Mouse (Mus musculus): ENCODE results near the gene Prss42.

Prss42 gene

DNA sequence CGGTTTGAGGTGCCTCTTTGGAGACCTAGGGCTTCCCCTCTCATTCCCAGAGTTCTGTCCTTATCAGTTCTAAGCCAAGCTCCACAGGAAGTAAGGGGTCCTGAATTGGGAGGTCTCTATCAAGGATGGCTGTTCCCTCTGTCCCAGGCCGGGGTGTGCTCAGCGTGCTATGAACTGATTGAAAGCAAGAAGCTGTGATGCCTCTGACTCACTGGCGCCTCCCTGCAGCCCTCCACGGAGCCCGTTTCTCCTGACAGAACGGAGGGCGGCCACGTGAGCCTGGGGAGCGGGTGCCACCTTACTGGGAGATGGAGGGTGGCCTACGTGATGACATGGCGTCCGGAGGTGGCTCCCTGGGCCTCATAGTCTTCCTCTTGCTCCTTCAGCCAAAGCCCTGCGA is at the start of gene Prss42:
Prss42 (plus strand) TSS at position 301 of the 400 bp plus-strand sequence.
- no peak for DNase-seq (ENCODE audit: low read depth in 1 of 2, low spot score in 2 of 2)

DNA sequence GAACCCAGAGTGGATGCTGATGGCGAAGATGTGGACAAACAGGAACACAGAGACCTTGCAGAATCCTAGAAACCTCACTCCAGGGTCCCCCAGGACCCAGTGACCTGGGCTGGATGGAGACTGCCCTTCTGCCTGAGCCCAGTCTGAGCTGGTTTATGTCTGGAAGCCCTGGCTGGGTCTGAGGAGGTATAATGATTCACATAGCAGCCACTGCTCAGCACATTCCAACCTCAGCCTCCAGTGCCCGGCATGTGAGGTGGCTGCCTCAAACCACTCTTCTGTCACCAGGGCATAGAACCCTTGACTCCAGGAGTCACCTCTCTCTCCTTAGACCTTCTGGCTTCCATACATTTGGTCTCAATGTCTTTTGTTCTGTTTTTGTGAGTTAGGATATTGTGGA is 49.5 kb upstream of the Prss42 start:
- no peak for DNase-seq (ENCODE audit: low read depth in 1 of 2, low spot score in 2 of 2)

DNA sequence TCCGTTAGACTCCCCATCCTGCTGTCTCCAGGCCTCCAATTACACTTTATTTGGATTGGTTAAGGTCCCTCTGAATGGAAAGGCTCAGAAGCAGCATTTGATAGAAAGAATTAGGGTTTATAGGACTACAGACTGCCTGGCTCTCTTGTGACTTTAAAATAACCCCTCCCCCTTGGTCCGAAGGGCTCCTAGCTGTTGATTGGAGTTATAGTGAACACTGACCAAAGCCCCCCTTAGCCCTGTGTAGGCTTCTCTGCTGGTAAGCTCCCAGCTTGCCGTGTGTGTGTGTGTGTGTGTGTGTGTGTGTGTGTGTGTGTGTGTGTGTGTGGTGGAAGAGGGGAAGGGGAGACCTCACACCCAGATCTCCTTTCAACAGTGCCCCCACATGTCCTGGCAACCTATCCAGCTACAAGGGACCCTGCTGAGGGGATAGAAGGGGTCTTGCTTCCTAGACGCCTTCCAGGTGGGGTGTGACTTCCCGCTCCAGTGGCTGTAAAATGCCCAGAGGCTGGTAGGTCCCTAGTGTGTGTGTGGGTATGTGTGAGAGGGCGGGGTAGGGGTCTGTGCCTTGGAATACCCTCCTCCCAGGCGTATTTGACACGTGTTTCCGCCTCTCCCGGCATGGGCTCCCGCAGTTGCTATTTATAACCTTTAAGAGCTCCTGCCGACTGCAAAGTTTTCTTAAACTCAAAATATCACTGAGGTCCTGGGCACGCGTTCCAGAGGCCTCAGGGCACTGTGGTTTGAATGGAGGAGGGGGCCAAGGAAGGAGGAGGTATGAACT is 47.4 kb upstream of the Prss42 start:
- no peak for DNase-seq (ENCODE audit: low read depth in 1 of 2, low spot score in 2 of 2)

DNA sequence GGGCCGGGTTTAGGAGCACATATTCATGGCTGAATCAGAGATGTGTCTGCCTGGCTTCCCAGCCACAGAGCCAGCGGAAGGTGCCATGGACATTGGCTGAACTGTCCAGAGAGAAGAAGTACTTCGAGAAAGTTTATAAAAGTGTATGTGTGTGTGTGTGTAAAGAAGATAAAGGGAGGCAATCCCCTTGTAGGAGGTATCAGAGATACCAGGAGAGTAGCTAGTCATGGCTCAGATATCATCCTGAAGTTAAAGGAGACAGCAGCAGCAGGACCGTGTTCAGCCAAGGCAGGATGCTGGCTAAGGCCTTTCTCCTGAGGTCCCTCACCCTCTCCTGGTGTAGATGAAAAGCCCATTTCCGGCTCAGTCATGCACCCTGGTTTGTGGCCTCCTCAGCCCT is 46.6 kb upstream of the Prss42 start:
- no peak for DNase-seq (ENCODE audit: low read depth in 1 of 2, low spot score in 2 of 2)

DNA sequence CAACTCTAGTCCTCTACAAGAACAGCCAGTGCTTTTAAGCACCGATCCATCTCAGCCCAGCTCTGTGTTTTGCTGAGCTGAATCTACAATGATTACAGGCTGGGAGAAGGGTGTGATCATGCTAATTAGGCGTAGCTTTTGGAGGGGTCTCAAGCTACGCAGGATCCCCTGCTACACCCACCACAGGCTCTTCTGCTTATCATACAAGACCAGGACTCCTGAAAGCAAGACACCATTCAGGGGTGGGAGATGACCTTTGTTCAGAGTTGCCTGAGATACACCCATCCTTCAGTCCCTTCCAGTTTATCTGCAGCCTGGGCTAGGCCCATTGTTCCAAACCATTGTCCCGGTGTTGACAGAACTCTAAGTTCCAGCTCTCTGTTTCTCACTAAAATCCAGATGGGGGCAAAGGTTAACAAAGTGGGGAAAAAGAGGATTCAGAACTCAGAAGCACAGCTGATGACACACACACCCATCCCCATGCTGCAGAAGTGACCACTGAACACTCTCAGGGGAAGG is 45.0 kb upstream of the Prss42 start:
- DNase-seq (ENCODE audit: low read depth in 1 of 2, low spot score in 2 of 2): no peak

DNA sequence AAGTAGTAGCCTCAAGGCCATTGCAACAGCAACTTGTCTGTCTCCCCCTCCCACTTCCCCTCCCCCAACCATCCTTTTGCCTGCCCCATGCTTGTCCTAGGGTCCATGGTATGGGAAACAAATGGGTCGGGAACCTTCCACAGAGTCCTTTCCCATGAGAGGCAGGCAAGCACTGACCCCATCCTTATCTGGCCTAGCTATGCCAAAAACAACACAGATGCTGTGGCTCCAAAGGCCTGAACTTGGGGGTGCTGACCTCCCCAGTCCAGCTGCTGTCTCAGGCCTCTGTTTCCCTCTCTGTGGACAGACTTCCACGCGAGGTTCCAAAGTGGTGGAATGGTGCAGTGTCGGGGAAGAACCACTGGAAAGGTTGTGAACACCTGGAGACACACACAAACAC is 44.2 kb upstream of the Prss42 start:
- DNase-seq (ENCODE audit: low read depth in 1 of 2, low spot score in 2 of 2): no peak

DNA sequence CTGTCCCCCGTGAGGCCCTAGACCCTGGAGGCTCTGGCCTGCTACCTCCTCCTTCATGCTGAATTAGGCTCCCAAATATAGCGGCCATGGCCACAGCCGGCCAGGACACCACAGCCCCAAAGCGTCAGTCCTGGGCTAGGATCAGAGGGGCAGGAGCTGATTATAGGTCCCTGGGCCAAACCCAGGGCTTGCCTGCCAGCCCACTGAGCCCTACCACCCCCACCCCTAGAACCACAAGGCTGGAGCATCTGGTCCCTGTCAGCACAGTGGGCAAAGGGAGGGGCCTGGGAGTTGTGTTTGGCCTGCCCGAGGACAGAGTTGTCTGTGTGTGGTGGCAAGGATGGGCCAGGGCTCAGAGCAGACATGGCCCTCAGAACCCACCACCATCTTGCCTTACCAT is 40.1 kb upstream of the Prss42 start:
- no peak for DNase-seq (ENCODE audit: low read depth in 1 of 2, low spot score in 2 of 2)

DNA sequence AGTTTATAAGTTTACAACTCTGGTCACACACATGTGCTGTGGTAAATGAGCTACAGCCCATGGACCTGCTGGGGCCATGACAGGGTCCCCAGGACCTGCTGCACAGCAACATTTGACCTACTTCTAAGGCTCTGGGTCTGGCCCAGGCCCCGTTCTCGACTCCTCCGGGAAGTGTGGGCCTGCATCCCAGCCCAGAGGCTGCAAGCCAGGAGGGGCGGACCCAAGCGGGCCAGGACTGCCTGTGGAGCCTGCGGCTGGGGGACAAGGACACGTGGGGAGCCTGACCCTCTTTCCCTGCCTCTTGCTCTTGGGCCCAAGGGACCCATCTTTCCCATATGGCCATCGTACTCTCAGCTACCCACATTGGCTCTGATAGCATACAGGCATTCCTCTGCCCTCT is 39.4 kb upstream of the Prss42 start:
- no peak for DNase-seq (ENCODE audit: low read depth in 1 of 2, low spot score in 2 of 2)

DNA sequence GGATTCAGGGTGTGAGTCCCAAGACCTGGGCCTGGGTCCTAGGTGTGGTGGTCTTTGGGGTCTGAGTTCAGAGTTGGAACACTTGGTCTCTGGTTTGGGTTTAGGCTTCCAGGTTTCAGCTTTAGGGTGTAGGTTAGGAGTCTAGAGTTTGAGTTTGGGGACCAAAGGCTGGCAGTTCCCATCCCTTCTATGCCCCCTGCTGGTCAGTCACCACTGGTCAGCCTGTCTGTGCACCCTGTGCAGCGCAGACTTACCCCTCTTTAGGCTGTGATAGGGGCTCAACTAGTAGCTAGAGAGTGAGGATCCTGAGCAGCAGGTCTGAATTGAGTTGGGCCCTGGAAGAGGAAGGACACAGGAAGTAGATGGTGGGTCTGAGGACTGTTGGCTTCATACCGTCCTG is 38.7 kb upstream of the Prss42 start:
- DNase-seq (ENCODE audit: low read depth in 1 of 2, low spot score in 2 of 2): peak in 1 of 2 experiments; percentile 24

DNA sequence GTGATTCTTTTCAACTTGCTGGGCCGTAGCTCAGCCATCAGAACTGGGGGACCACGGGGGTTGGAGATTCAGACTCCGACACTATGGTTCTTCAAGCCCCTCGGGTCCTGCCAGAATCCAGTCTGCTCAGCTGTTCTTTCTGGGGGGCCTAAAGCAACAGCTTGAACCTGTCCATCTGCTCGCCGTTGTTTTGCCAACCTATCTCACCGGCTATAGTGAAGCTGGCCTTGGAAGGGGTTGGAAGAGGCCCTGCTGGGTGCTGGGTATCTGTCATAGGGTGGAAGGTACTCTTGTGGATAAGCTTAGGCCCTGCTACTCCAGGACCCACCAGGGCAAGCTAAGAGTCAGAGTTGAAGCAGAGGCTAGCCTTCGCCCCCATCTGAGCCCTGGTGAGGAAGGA is 37.1 kb upstream of the Prss42 start:
- DNase-seq (ENCODE audit: low read depth in 1 of 2, low spot score in 2 of 2): no peak

DNA sequence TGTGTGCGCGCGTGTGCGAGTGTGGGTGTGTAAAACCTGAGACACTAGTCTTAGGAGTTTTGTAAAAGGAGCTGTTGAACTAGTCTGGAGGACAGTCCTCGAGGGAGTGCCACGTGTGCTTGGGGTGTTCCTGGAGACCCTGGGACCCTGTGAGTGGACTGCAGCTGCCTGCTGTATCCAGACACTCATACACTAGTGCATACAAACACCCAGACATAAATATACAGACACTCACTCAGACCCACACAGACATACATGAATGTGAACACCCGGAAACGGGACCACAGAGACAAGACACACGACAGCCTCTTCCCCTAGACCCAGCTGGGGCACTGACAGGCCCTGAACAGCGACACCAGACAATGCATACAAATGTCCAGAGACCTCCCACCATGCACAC is 35.2 kb upstream of the Prss42 start:
- no peak for DNase-seq (ENCODE audit: low read depth in 1 of 2, low spot score in 2 of 2)

DNA sequence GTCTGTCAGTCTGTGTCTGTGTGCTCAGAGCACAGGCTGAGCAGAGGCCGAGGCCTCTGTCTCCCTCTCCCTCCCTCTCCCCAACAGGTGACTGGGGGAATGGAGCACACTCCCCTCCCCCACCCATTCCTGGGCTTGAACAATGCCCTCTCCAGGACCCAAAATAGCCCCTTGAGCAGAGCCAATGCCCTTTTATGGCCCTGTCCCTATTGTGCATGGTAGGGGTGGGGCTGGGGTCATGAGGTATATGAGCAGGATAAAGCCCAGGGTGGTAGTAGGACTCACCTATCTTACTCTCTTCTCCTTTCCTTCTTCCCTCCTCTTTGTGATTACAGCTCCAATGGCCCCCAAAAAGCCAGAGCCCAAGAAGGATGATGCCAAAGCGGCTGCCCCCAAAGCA is 34.6 kb upstream of the Prss42 start:
- no peak for DNase-seq (ENCODE audit: low read depth in 1 of 2, low spot score in 2 of 2)

DNA sequence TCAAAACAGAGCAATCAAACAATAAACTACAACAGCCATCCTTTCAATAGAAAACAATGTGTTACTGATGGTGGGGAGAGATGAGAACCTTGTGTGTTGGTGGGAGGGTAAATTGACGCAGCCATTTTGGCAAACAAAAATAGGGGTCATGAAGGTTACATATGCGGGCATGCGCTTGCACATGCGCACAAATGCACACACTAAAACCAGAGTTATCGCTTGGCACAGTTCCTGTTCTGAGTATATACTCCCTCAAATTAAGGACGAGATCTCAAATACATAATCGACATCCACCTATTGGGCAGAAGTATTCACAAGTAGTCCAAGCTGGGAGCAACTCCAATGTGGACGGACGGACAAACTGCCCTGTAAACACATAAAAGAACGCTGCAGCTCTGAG is 25.6 kb upstream of the Prss42 start:
- DNase-seq (ENCODE audit: low read depth in 1 of 2, low spot score in 2 of 2): no peak

DNA sequence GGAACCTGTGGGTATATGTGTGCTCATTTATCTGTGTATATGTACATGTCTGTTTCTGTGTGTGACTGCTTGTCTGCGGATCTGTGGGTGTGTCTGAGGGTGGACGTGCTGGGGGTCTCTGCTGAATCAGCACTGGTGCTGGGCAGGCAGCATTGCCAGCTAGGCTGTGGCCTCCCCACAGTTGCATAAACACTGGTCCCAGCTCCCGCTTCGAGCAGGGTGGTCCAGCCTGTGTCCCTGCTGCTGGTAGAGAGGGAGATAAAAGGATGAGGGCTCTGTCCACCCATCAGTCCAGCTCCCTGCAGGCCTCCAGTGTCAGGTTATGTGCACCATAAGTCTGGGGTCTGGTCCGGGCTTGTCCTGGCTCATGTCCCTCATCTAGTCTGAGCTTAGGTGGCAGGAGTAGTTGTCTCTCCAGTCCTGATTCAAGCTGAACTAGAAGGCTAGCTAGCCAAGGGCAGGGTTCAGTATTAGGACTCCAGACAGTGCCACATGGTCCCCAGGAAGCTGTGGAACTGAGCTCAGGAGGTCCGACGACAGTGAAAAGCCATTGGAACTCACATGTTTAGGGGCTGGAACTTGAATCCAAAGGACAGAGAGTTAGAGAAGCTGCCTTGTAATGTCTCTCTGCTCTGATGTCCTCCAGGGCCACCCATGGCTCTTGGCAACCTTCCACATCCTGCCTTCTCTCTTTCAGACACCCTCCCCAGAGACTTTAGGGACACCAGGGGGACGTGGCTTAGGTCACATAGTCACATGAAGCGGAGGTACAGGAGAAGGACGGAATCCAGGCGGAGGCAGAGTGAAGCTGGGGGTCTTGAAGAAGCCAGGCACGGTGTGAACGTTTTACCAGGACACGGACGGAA is 23.3 kb upstream of the Prss42 start:
- DNase-seq (ENCODE audit: low read depth in 1 of 2, low spot score in 2 of 2): no peak

DNA sequence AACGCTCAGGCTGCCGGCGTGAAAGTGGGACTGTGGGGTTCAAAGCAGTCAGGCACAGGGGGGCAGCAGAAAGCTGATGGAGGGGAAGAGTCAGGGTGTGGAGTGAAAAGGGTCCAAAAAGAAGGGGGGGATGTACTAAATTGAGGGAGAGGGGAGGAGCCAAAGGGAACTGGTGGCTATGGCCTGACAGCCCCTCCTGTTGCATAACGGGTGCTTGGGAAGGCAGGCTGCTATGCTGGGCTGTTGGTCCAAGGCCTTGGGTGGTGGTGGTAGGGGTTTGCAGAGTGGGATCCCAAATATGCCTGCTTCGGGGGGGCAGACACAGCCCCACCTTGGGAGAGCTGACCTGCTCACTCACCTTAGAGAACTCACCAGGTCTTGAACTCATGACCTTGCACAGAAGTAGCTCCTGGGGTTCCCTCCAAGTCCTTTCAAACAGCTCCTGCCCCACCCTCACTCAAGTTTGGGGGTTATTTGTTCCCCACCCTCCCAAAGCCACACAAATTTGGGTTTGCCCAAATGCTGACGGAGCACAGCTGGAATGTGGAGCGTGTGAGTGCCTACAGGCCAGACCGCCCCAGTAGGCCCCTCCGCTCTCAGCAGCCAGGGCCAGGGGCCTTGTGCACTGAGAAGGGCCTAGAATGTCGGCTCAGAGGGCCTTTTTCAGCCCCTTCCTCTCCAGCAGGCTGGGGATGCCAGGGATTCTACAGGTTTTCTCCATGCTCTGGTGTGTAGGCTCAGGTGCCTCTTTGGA is 22.5 kb upstream of the Prss42 start:
- no peak for DNase-seq (ENCODE audit: low read depth in 1 of 2, low spot score in 2 of 2)

DNA sequence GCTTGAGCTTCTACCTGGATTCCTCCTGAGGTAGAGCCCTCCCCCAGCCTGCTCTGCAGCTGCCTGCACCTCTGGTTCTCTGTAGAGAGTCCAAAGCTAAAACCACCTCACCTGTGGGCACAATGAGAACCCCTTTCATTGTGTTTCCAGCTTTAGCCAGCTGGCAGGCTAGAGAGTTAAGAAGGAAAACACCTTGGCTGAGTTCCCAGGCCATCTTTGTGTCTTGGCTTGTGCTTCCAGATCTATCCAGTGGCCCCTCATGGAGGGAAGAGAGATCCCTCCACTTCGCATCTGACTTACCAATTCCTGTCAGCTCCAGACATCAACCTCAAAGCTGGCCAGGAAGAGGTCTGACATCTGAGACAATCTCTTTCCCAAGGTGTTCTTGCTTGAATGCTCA is 19.9 kb upstream of the Prss42 start:
- no peak for DNase-seq (ENCODE audit: low read depth in 1 of 2, low spot score in 2 of 2)

DNA sequence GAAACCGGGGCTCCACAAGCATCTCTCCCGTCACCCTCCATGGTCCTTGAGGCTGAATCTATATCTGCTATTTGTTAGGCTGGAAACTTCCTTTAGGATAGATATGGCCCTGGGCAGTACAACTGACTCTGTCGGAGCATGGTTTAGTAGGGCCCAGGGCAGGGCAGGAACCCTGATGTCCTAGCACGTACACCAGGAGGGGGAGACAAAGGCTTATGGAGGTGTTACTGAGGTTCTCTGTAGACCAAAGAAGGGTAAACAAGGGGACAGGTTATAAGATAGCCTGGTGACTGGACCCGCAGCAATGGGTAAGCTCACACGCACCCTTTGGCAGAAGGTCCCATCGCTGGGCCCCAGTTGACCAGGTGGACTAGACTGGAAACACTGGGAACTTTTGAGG is 19.4 kb upstream of the Prss42 start:
- no peak for DNase-seq (ENCODE audit: low read depth in 1 of 2, low spot score in 2 of 2)

DNA sequence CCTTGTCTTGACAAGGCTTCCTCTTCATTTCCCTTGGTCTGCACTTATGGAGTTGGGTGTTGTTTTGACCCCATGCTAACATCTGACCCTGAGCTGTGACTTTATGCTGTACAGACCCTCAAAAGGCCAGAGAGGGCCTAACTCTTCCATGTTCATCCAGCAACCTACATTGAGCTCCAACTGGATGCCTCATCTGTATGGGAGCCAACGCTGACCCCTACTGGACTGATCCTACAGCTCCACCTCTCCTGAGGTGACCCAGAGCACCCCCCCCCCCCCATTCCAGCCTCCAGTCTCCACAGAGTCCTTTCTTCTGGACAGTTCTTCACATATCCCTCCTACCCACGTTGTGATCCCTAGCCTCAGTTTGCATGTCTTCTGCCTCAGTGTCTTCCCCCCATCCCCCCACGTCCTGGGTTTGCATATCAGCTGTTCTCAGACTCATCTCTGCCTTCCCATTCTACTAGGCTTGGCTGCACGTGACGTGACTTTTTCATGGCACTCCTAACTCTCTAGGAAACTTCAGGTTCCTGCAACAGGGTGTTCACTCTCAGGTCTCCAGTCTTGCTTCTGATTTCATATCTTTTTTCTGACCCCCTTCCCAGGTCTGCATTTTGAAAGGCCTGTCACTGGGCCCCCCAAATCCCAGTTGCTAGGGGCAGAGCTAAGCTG is 18.6 kb upstream of the Prss42 start:
- no peak for DNase-seq (ENCODE audit: low read depth in 1 of 2, low spot score in 2 of 2)

DNA sequence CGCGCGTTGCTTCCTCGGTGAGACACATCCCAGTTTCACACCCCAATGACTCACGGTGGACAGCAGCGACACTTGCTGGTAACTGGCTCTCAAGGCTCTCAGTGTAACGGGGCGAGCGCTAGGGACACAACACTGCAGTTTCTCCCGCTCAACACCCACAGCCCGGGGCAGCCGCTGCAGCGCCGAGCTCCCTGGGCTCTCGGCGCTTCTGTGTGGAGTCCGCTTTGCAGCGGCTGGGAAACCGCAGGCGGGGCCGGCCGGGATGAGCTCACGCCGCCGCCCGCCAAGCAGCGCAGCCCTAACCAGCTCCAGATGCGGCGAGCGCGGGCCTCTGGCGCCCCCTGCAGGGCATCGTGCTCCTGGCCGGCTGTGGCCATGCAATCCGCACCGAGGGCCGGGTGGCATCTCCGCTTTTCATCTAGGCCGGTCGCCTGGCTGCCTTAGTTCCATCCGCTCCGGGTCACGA is 16.7 kb upstream of the Prss42 start:
- peak; percentile 73 to 87 for DNase-seq (ENCODE audit: low read depth in 1 of 2, low spot score in 2 of 2)

DNA sequence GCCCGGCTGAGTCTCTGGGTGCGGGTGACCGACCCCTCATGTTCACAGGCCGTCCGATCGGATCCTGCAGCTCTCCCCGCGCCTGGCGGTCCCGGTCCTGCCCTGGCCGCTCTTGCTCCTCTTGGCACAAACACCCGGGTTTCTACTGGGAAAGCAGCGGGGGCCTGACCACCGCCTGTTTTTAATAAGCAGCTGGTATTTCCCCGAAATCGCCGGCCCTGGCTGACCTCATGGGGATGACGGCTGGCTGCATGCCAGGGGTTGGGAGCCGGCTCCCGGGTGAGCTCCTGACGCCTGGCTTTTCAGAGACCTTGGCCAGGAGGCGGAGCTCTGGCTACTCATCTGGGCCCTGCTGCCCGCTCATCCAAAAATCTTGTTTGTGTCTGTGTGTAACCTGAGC is 16.2 kb upstream of the Prss42 start:
- DNase-seq (ENCODE audit: low read depth in 1 of 2, low spot score in 2 of 2): no peak

DNA sequence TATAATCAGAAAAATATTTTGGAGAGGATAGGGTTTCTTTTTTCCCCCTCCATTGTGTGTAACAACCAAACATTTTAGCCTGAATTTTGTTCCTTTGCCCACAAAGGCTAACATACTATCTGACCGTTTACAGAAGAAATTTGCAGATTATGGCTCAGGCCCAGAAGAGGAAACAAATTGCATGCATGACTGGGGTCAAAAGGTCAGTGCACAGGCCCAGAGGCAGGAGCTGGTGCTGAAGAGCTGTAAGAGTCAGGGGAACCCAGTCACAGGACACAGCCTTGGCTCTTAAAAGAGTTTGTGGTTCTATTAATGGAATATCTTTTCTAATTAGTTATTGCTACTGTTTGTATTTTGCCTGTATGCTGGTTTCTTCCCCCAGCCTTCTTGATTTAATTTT is 14.4 kb upstream of the Prss42 start:
- DNase-seq (ENCODE audit: low read depth in 1 of 2, low spot score in 2 of 2): no peak

Data from monocyte, adult 2 months (primary cell).